Mouse (Mus musculus) heart, embryonic 14.5 days (tissue): ENCODE data around the gene Nkg7. TPM values are rescaled to one million over a fixed set of nuclear protein-coding genes. Genes with fewer than 3 reads are reported as not detected.

Experiments used
- ATAC-seq: fragments of 200-750 bp; cut with Nextera tagmentation; 2 replicates; pipeline ENCODE4 v1.8.0; 2017; ENCODE audit warnings: low read depth, moderate TSS enrichment; ENCODE audit not compliant: insufficient number of reproducible peaks, insufficient read depth, low FRiP score
- H3K27ac ChIP-seq, 2 experiments: fragments of 200-500 bp in 1 of 2; fragments of 300-500 bp in 1 of 2; sonication (generic) in 1 of 2; replicated peaks in 1 of 2; 2 replicates each; pipeline ENCODE4 v1.5.1; 2012 to 2014; ENCODE audit warnings: low read depth in 2 of 2, low read length in 2 of 2, control low read depth in 1 of 2, mild to moderate bottlenecking in 1 of 2, mixed read lengths in 1 of 2; ENCODE audit not compliant: control insufficient read depth in 1 of 2, insufficient read depth in 1 of 2
- H3K27me3 ChIP-seq: fragments of 300-500 bp; sonication (generic); 2 replicates; pipeline ENCODE4 v1.6.1; 2014; ENCODE audit warnings: mild to moderate bottlenecking, low read length, control low read depth; ENCODE audit not compliant: control insufficient read depth, insufficient read depth
- H3K36me3 ChIP-seq: fragments of 300-500 bp; sonication (generic); 2 replicates; pipeline ENCODE4 v1.6.1; 2014; ENCODE audit warnings: mild to moderate bottlenecking, control low read depth, low read length, mixed read lengths; ENCODE audit not compliant: control insufficient read depth, insufficient read depth
- H3K4me1 ChIP-seq, 2 experiments: fragments of 200-500 bp in 1 of 2; fragments of 300-500 bp in 1 of 2; sonication (generic) in 1 of 2; 2 replicates each; pipeline ENCODE4 v1.6.1; 2012 to 2014; ENCODE audit warnings: low read length in 2 of 2, control low read depth in 1 of 2, mixed read lengths in 1 of 2; ENCODE audit not compliant: control insufficient read depth in 2 of 2, insufficient read depth in 2 of 2
- H3K4me2 ChIP-seq: fragments of 300-500 bp; sonication (generic); 2 replicates; pipeline ENCODE4 v1.6.1; 2014; ENCODE audit warnings: mild to moderate bottlenecking, low read length
- H3K4me3 ChIP-seq, 2 experiments: fragments of 200-500 bp in 1 of 2; fragments of 300-500 bp in 1 of 2; sonication (generic) in 1 of 2; 2 replicates each; pipeline ENCODE4 v1.5.1; 2012 to 2014; ENCODE audit warnings: low read length in 2 of 2, mild to moderate bottlenecking in 2 of 2, control low read depth in 1 of 2, low read depth in 1 of 2, moderate library complexity in 1 of 2; ENCODE audit not compliant: control insufficient read depth in 1 of 2, insufficient read depth in 1 of 2
- H3K9ac ChIP-seq: fragments of 300-500 bp; sonication (generic); 2 replicates; pipeline ENCODE4 v1.6.1; 2014; ENCODE audit warnings: mild to moderate bottlenecking, low read length
- H3K9me3 ChIP-seq: fragments of 300-500 bp; sonication (generic); 2 replicates; pipeline ENCODE4 v1.6.1; 2016; ENCODE audit warnings: low read length, control low read depth; ENCODE audit not compliant: control insufficient read depth
- WGBS: fragments of 180-500 bp; shearing (Covaris S2); extraction: QIAGEN DNeasy Blood & Tissue Kit; methylation state at CpG from one replicate; pipeline ENCODE4 v1.1.7; 2014; 5-methylcytosine and 5-hydroxymethylcytosine counted together
- polyA plus RNA-seq: library from polyadenylated mRNA; unstranded; fragments of >200 nt; fragmentation: Nextera tagmentation; extraction: Ambion mirVana; gene quantifications from 2 replicates; pipeline ENCODE4 v1.2.1, GENCODE M21; 2014

Nkg7 gene
- polyA plus RNA-seq, 1 experiment from 2014 or later, result 0.30 TPM

GRCm38 (mm10) chr7:43447801-43448200, 10.9 kb downstream of the Nkg7 start:
- Histone ChIP-seq H3K27ac (peak overlapping the region in 1 of 2 experiments; percentile 47; a peak in 2 of 4 replicates), H3K9ac (no peak overlapping the region), H3K27me3 (no peaks in the 10 kb centered on the region), H3K4me1 (peaks cover 22 to 37% of the 10 kb centered on the region in 2 experiments), H3K4me2 (peak overlapping the region; percentile 8; the same call in 1 of the 2 replicates), H3K36me3 (peaks cover 22% of the 10 kb centered on the region), H3K4me3 (no peak overlapping the region), H3K9me3 (no peaks in the 10 kb centered on the region)
- 67% methylated on average over 4 of the region's 4 CpGs for WGBS
- ATAC-seq, result no peak

DNA sequence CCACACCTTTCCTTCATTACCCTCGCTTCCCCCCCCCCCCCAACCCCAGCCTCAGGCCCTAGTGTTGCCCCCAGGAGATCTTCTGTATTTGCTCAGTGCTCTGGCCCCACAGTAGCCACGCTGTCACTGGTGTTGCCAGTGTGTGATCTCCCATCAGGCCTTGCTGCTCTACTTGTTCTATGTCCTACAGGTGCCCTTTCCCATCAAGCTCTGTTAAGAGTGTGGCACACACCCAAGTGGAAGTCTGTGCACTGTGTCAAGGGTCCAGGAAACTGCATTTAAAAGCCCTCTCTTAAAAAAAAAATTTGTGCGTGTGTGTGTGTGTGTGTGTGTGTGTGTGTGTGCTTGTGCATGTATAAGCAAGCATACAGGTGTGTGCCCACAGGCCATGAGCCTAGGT, 11.4 kb downstream of the Nkg7 start:
- Histone ChIP-seq H3K4me3 (no peak overlapping the region), H3K4me1 (peaks cover 19 to 37% of the 10 kb centered on the region in 2 experiments), H3K36me3 (peaks cover 26% of the 10 kb centered on the region), H3K4me2 (peak overlapping the region; percentile 8; the same call in 1 of the 2 replicates), H3K27me3 (no peaks in the 10 kb centered on the region), H3K9me3 (no peaks in the 10 kb centered on the region), H3K27ac (peak overlapping the region; percentile 33 to 47; a peak in 3 of 4 replicates), H3K9ac (no peak overlapping the region)
- WGBS, result 90% methylated on average over 3 of the region's 3 CpGs
- ATAC-seq, result no peak

DNA sequence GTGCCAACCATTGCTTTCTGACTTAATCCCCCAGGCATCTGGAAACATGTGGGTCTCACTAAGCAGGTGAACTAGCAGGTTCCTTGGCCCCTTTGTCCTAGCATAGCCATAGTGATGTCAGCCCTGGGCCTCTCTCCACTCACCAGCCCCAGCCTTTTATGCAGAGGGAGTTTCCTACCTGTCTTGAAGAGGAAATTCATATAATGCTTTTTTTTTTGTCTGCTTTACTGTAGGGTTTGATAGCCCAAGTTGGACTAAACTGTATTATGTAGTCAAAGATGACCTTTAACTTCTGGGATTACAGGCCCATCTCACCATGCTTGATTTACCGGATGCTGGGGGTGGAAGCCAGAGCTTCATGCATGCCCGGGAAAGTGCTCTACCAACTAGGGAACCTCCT, 12.9 kb downstream of the Nkg7 start:
- Histone ChIP-seq H3K4me2 (no peak overlapping the region), H3K36me3 (peaks cover 42% of the 10 kb centered on the region), H3K4me3 (no peak overlapping the region), H3K27me3 (no peaks in the 10 kb centered on the region), H3K4me1 (peaks cover 13 to 32% of the 10 kb centered on the region in 2 experiments), H3K9me3 (no peaks in the 10 kb centered on the region), H3K9ac (no peak overlapping the region), H3K27ac (peak overlapping the region in 1 of 2 experiments; percentile 72; a peak in 2 of 4 replicates)
- whole genome bisulfite sequencing, result 93% methylated on average over 2 of the region's 2 CpGs
- ATAC-seq, result no peak

DNA sequence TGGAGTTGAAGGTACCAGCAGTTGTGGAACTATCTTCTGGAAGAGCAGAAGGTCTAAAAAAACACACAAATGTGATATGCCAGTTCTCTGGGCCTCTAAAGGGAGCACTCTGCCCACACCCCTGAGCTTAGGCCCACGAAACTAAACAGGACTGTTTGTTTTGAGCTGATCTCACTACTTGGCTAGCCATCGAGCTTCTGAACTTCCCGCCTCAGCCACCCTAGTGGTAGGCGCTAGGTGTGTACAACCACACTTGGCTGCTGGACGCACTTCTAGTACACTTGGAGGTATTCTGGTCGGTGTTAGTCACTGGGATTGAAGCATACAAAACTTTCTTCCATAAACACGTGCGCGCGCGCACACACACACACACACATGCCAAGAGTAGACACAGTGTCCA, 14.9 kb downstream of the Nkg7 start:
- Histone ChIP-seq H3K4me3 (no peak overlapping the region), H3K9ac (no peak overlapping the region), H3K4me2 (no peak overlapping the region), H3K36me3 (peaks cover 61% of the 10 kb centered on the region), H3K27ac (no peak overlapping the region), H3K4me1 (peaks cover 11 to 27% of the 10 kb centered on the region in 2 experiments), H3K9me3 (no peaks in the 10 kb centered on the region), H3K27me3 (no peaks in the 10 kb centered on the region)
- no peak for ATAC-seq
- WGBS, result 94% methylated on average over 11 of the region's 11 CpGs

GRCm38 (mm10) chr7:43452609-43453008, 15.7 kb downstream of the Nkg7 start:
- Histone ChIP-seq H3K27ac (no peak overlapping the region), H3K9ac (no peak overlapping the region), H3K4me2 (no peak overlapping the region), H3K9me3 (no peaks in the 10 kb centered on the region), H3K4me3 (no peak overlapping the region), H3K4me1 (peaks cover 11 to 23% of the 10 kb centered on the region in 2 experiments), H3K27me3 (no peaks in the 10 kb centered on the region), H3K36me3 (peaks cover 70% of the 10 kb centered on the region)
- WGBS, result 34% methylated on average over 4 of the region's 4 CpGs
- no peak for ATAC-seq

GRCm38 (mm10) chr7:43453599-43454355, 16.9 kb downstream of the Nkg7 start:
- Histone ChIP-seq H3K4me2 (no peak overlapping the region), H3K9me3 (no peaks in the 10 kb centered on the region), H3K27ac (no peak overlapping the region), H3K27me3 (no peaks in the 10 kb centered on the region), H3K4me1 (peaks cover 7 to 12% of the 10 kb centered on the region in 2 experiments), H3K4me3 (no peak overlapping the region), H3K9ac (no peak overlapping the region), H3K36me3 (peaks cover 75% of the 10 kb centered on the region)
- WGBS, result 86% methylated on average over 14 of the region's 14 CpGs
- ATAC-seq, result no peak

GRCm38 (mm10) chr7:43454371-43454770, 17.5 kb downstream of the Nkg7 start:
- 92% methylated on average over 6 of the region's 6 CpGs for WGBS
- Histone ChIP-seq H3K4me1 (peaks cover 3 to 6% of the 10 kb centered on the region in 2 experiments), H3K27ac (no peak overlapping the region), H3K36me3 (peaks cover 75% of the 10 kb centered on the region), H3K4me2 (no peak overlapping the region), H3K27me3 (no peaks in the 10 kb centered on the region), H3K9ac (no peak overlapping the region), H3K4me3 (no peak overlapping the region), H3K9me3 (no peaks in the 10 kb centered on the region)
- no peak for ATAC-seq
